Mouse (Mus musculus): ENCODE data around the gene Olfr1308. TPM values are rescaled to one million over a fixed set of nuclear protein-coding genes. Genes with fewer than 3 reads are reported as not detected.

Olfr1308 gene
- not detected in 2 replicates for polyA plus RNA-seq (2012; rRNA removed)

GRCm38 (mm10) chr2:111964844-111965243 lies at the start of gene Olfr1308:
Gene Olfr1308, minus strand, starts transcription at chr2:111964944.
- H3K4me3 ChIP-seq (ENCODE audit: control insufficient read depth, low read depth, low read length), result no peak within 1 kb of the TSS
- TF ChIP-seq POLR2A (IDR thresholded peaks at IDR 0.05; ENCODE audit: control insufficient read depth, low read depth, low read length) (no peak), CTCF (IDR thresholded peaks at IDR 0.05; ENCODE audit: control insufficient read depth, insufficient read depth, insufficient replicate concordance, low read depth, low read length) (no peak)
- no peak within 1 kb of the TSS for H3K27ac ChIP-seq (ENCODE audit: control insufficient read depth, insufficient read depth, low read depth, low read length)
- no peaks in the 10 kb centered on the region for H3K36me3 ChIP-seq (ENCODE audit: control insufficient read depth, insufficient read depth, low read length)
- H3K4me1 ChIP-seq (ENCODE audit: control insufficient read depth, insufficient read depth, low read length), result no peaks in the 10 kb centered on the region
- H3K27me3 ChIP-seq (ENCODE audit: control insufficient read depth, insufficient read depth, low read length), result no peaks in the 10 kb centered on the region

- Histone ChIP-seq H3K36me3 (ENCODE audit: control insufficient read depth, insufficient read depth, low read length) (no peaks in the 10 kb centered on the region), H3K4me1 (ENCODE audit: control insufficient read depth, insufficient read depth, low read length) (no peaks in the 10 kb centered on the region), H3K4me3 (ENCODE audit: control insufficient read depth, low read depth, low read length) (no peak within 1 kb of the TSS), H3K27me3 (ENCODE audit: control insufficient read depth, insufficient read depth, low read length) (no peaks in the 10 kb centered on the region), H3K27ac (ENCODE audit: control insufficient read depth, insufficient read depth, low read depth, low read length) (no peak within 1 kb of the TSS)
- TF ChIP-seq CTCF (IDR thresholded peaks at IDR 0.05; ENCODE audit: control insufficient read depth, insufficient read depth, insufficient replicate concordance, low read depth, low read length) (no peak), POLR2A (IDR thresholded peaks at IDR 0.05; ENCODE audit: control insufficient read depth, low read depth, low read length) (no peak)
Observed at GRCm38 (mm10) chr2:112012608-112013007, 47.9 kb upstream of the Olfr1308 start, which contains the start of gene Olfr1310. Gene Olfr1310, minus strand, starts transcription at chr2:112012708.

DNA sequence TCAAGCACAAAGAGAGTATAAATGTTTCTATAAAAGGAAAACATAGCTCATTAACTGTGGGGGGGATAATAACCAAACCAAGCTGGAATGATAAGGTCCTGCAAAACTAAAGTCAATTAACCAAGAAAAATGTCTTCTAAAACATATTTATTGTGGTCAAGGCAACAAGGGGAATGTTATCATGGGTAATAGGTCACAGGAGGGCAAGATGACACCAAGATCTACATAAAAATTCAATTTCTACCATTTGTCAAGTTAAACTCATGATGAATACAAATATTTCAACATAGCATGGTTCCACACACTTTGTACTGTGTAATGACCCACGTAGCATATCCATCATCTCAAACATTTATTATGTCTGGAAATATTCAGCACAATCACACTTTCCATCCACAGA lies 25.4 kb upstream of the Olfr1308 start, which contains the start of gene Olfr1309:
Olfr1309 (minus strand) TSS at position 101 of the 400 bp plus-strand sequence.
- Histone ChIP-seq H3K4me1 (ENCODE audit: control insufficient read depth, insufficient read depth, low read length) (no peaks in the 10 kb centered on the region), H3K27me3 (ENCODE audit: control insufficient read depth, insufficient read depth, low read length) (no peaks in the 10 kb centered on the region), H3K4me3 (ENCODE audit: control insufficient read depth, low read depth, low read length) (no peak within 1 kb of the TSS), H3K27ac (ENCODE audit: control insufficient read depth, insufficient read depth, low read depth, low read length) (no peak within 1 kb of the TSS), H3K36me3 (ENCODE audit: control insufficient read depth, insufficient read depth, low read length) (no peaks in the 10 kb centered on the region)
- no peak for TF ChIP-seq CTCF (IDR thresholded peaks at IDR 0.05; ENCODE audit: control insufficient read depth, insufficient read depth, insufficient replicate concordance, low read depth, low read length)
- TF ChIP-seq POLR2A (IDR thresholded peaks at IDR 0.05; ENCODE audit: control insufficient read depth, low read depth, low read length), result no peak

DNA sequence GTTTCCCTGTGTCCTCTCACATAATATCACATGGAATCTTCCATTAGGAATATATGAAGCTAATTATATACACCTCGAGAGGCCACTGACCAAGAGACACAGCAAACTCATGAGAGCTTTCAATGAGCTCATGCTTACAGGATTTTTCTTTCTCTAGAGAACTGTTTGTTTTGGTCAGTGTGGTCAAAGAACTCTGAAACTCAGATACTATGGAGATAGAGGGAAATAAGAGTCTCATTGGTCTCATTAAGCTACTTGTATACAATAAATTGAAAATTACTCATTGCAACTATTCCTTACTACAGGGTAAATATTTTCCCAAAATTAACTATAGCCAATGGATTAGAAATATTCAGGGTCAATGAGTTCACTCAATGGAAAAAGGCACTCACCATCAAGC lies 15.4 kb downstream of the Olfr1308 start, which contains the start of gene Olfr1307:
Olfr1307 (minus strand) TSS at position 101 of the 400 bp plus-strand sequence.
- H3K27ac ChIP-seq (ENCODE audit: control insufficient read depth, insufficient read depth, low read depth, low read length), result no peak within 1 kb of the TSS
- H3K36me3 ChIP-seq (ENCODE audit: control insufficient read depth, insufficient read depth, low read length), result no peaks in the 10 kb centered on the region
- TF ChIP-seq CTCF (IDR thresholded peaks at IDR 0.05; ENCODE audit: control insufficient read depth, insufficient read depth, insufficient replicate concordance, low read depth, low read length) (no peak), POLR2A (IDR thresholded peaks at IDR 0.05; ENCODE audit: control insufficient read depth, low read depth, low read length) (no peak)
- H3K27me3 ChIP-seq (ENCODE audit: control insufficient read depth, insufficient read depth, low read length), result no peaks in the 10 kb centered on the region
- no peak within 1 kb of the TSS for H3K4me3 ChIP-seq (ENCODE audit: control insufficient read depth, low read depth, low read length)
- H3K4me1 ChIP-seq (ENCODE audit: control insufficient read depth, insufficient read depth, low read length), result no peaks in the 10 kb centered on the region

DNA sequence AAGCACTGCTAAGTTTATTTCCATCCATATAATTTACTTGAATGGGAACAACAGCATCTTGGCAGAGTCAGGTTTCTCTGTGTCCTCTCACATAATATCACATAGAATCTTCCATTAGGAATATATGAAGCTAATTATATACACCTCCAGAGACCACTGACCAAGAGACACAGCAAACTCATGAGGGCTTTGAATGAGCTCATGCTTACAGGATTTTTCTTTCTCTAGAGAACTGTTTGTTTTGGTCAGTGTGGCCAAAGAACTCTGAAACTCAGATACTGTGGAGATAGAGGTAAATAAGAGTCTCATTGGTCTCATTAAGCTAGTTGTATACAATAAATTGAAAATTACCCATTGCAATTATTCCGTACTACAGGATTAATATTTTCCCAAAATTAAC lies 48.6 kb downstream of the Olfr1308 start, which contains the start of gene Olfr1306:
Olfr1306 (minus strand) TSS at position 101 of the 400 bp plus-strand sequence.
- Histone ChIP-seq H3K4me1 (ENCODE audit: control insufficient read depth, insufficient read depth, low read length) (no peaks in the 10 kb centered on the region), H3K36me3 (ENCODE audit: control insufficient read depth, insufficient read depth, low read length) (no peaks in the 10 kb centered on the region), H3K27ac (ENCODE audit: control insufficient read depth, insufficient read depth, low read depth, low read length) (no peak within 1 kb of the TSS), H3K27me3 (ENCODE audit: control insufficient read depth, insufficient read depth, low read length) (no peaks in the 10 kb centered on the region), H3K4me3 (ENCODE audit: control insufficient read depth, low read depth, low read length) (no peak within 1 kb of the TSS)
- TF ChIP-seq POLR2A (IDR thresholded peaks at IDR 0.05; ENCODE audit: control insufficient read depth, low read depth, low read length), result no peak

Other genes starting within 250 kb of the Olfr1308 start
- not detected in 2 replicates for gene Olfr1301, start 213.9 kb downstream of the Olfr1308 start, polyA plus RNA-seq (2012; rRNA removed)
- gene Olfr1302, start 187.5 kb downstream of the Olfr1308 start, polyA plus RNA-seq (2012; rRNA removed), result not detected in 2 replicates
- gene Olfr1303, start 144.6 kb downstream of the Olfr1308 start, polyA plus RNA-seq (2012; rRNA removed), result not detected in 2 replicates
- not detected in 2 replicates for gene Olfr1305, start 87.8 kb downstream of the Olfr1308 start, polyA plus RNA-seq (2012; rRNA removed)
- gene Olfr1306, start 48.7 kb downstream of the Olfr1308 start, polyA plus RNA-seq (2012; rRNA removed), result not detected in 2 replicates
- gene Olfr1307, start 15.5 kb downstream of the Olfr1308 start, polyA plus RNA-seq (2012; rRNA removed), result not detected in 2 replicates
- gene Olfr1309, start 25.3 kb upstream of the Olfr1308 start, polyA plus RNA-seq (2012; rRNA removed), result not detected in 2 replicates
- not detected in 2 replicates for gene Olfr1310, start 47.8 kb upstream of the Olfr1308 start, polyA plus RNA-seq (2012; rRNA removed)
- gene Olfr1311, start 59.5 kb upstream of the Olfr1308 start, polyA plus RNA-seq (2012; rRNA removed), result not detected in 2 replicates
- gene Olfr1312, start 85.3 kb upstream of the Olfr1308 start, polyA plus RNA-seq (2012; rRNA removed), result not detected in 2 replicates
- not detected in 2 replicates for gene Olfr1313, start 112.9 kb upstream of the Olfr1308 start, polyA plus RNA-seq (2012; rRNA removed)
- gene Olfr1314, start 131.8 kb upstream of the Olfr1308 start, polyA plus RNA-seq (2012; rRNA removed), result not detected in 2 replicates
- gene Olfr1315-ps1, start 150.5 kb upstream of the Olfr1308 start, polyA plus RNA-seq (2012; rRNA removed), result not detected in 2 replicates
- not detected in 2 replicates for gene Olfr1316, start 170.0 kb upstream of the Olfr1308 start, polyA plus RNA-seq (2012; rRNA removed)
- not detected in 2 replicates for gene Olfr1317, start 175.4 kb upstream of the Olfr1308 start, polyA plus RNA-seq (2012; rRNA removed)
- gene Olfr1318, start 189.3 kb upstream of the Olfr1308 start, polyA plus RNA-seq (2012; rRNA removed), result not detected in 2 replicates